Mouse (Mus musculus): Measurements from ENCODE around the gene Ccdc175. TPM values are rescaled to one million over a fixed set of nuclear protein-coding genes. Genes with fewer than 3 reads are reported as not detected.
A peak's percentile ranks its signal among the peaks of the same experiment; 100 is the strongest.

Ccdc175 gene
- total and polyA plus RNA-seq, 3 experiments = not detected

GRCm38 (mm10) chr12:72129203-72129602, 55.6 kb downstream of the Ccdc175 start:
- TF ChIP-seq BHLHE40 (IDR thresholded peaks at IDR 0.05; ENCODE audit: low read depth, low read length) (peak; percentile 74), MAX (IDR thresholded peaks at IDR 0.05; ENCODE audit: low read length) (peak; percentile 13; the same call in 1 of the 2 replicates), JUN (IDR thresholded peaks at IDR 0.05; ENCODE audit: insufficient read depth, low read depth, low read length) (no peak), IRF4 (IDR thresholded peaks at IDR 0.05; ENCODE audit: low read depth, low read length) (peak; percentile 18; the same call in 1 of the 2 replicates), POLR2A (IDR thresholded peaks at IDR 0.05; ENCODE audit: low read depth, low read length) (no peak)

GRCm38 (mm10) chr12:72115686-72116345, 69.0 kb downstream of the Ccdc175 start:
- no peak for DNase-seq (ENCODE audit: extremely low read depth)
- dilution Hi-C loops (cut with MboI; ENCODE audit: extremely low pct_ligation_motif_present, extremely low pct_unique_long_range_greater_than_20kb, low sequenced_read_pairs) (no loop called here), in situ Hi-C loops (cut with MboI; ENCODE audit: low pct_ligation_motif_present, low pct_unique_long_range_greater_than_20kb, low sequenced_read_pairs) (no loop called here)

More at GRCm38 (mm10) chr12:72129203-72129602, 55.6 kb downstream of the Ccdc175 start:
- Histone ChIP-seq H3K9me3 (replicated peaks; ENCODE audit: low read length) (peaks cover 4% of the 10 kb centered on the region), H3K4me3 (replicated peaks in 1 of 3; ENCODE audit: low read depth in 2 of 3, low read length in 2 of 3, poor library complexity in 1 of 3) (peak overlapping the region in 1 of 3 experiments; percentile 17), H3K4me1 (ENCODE audit: control insufficient read depth in 1 of 2, insufficient read depth in 2 of 2) (peaks cover 8 to 18% of the 10 kb centered on the region in 2 experiments), H3K27me3 (replicated peaks) (no peaks in the 10 kb centered on the region), H3K27ac (ENCODE audit: insufficient read depth, low read depth) (no peak overlapping the region), H3K36me3 (replicated peaks in 1 of 2; ENCODE audit: control insufficient read depth in 1 of 2, insufficient read depth in 1 of 2, low read length in 1 of 2) (no peaks in the 10 kb centered on the region), H3K79me2 (replicated peaks; ENCODE audit: control insufficient read depth, extremely low read depth, insufficient read depth, poor library complexity, severe bottlenecking) (no peaks in the 10 kb centered on the region), H3K4me2 (ENCODE audit: insufficient read depth, low read depth, poor library complexity, severe bottlenecking) (peak overlapping the region; percentile 62), H3K9ac (ENCODE audit: insufficient read depth, low read depth) (no peak overlapping the region)
- dilution Hi-C loops (cut with MboI; ENCODE audit: extremely low pct_ligation_motif_present, extremely low pct_unique_long_range_greater_than_20kb, low sequenced_read_pairs) = no loop called here
- DNase-seq (ENCODE audit: extremely low read depth) = peak; percentile 75
- in situ Hi-C loops (cut with MboI; ENCODE audit: low pct_ligation_motif_present, low pct_unique_long_range_greater_than_20kb, low sequenced_read_pairs) = no loop called here

GRCm38 (mm10) chr12:72115126-72115525, 69.7 kb downstream of the Ccdc175 start:
- H3K4me1 ChIP-seq (ENCODE audit: control insufficient read depth in 1 of 2, insufficient read depth in 2 of 2) = peaks cover 2 to 15% of the 10 kb centered on the region in 2 experiments; a peak in 3 of 4 replicates
- no peak overlapping the region for H3K9ac ChIP-seq (ENCODE audit: insufficient read depth, low read depth)
- no peaks in the 10 kb centered on the region for H3K9me3 ChIP-seq (replicated peaks; ENCODE audit: low read length)
- H3K79me2 ChIP-seq (replicated peaks; ENCODE audit: control insufficient read depth, extremely low read depth, insufficient read depth, poor library complexity, severe bottlenecking) = no peaks in the 10 kb centered on the region
- DNase-seq (ENCODE audit: extremely low read depth) = no peak
- TF ChIP-seq MAFK (IDR thresholded peaks at IDR 0.05; ENCODE audit: insufficient replicate concordance, low read length) = no peak
- no peak for TF ChIP-seq SMC3 (IDR thresholded peaks at IDR 0.05; ENCODE audit: low read depth, low read length)
- TF ChIP-seq MAZ (IDR thresholded peaks at IDR 0.05; ENCODE audit: low read depth, low read length) = no peak
- no peak for TF ChIP-seq JUN (IDR thresholded peaks at IDR 0.05; ENCODE audit: insufficient read depth, low read depth, low read length)
- no peak for TF ChIP-seq ZNF384 (IDR thresholded peaks at IDR 0.05; ENCODE audit: low read depth, low read length)
- TF ChIP-seq BHLHE40 (IDR thresholded peaks at IDR 0.05; ENCODE audit: low read depth, low read length) = no peak
- TF ChIP-seq E2F4 (IDR thresholded peaks at IDR 0.05; ENCODE audit: insufficient replicate concordance, low read depth, low read length) = no peak
- TF ChIP-seq ZMIZ1 (IDR thresholded peaks at IDR 0.05; ENCODE audit: low read depth, low read length) = no peak
- TF ChIP-seq CHD1 (IDR thresholded peaks at IDR 0.05; ENCODE audit: low read depth, low read length) = no peak
- TF ChIP-seq KAT2A (IDR thresholded peaks at IDR 0.05; ENCODE audit: insufficient replicate concordance, low read length) = no peak
- in situ Hi-C loops (cut with MboI; ENCODE audit: low pct_ligation_motif_present, low pct_unique_long_range_greater_than_20kb, low sequenced_read_pairs) (no loop called here), dilution Hi-C loops (cut with MboI; ENCODE audit: extremely low pct_ligation_motif_present, extremely low pct_unique_long_range_greater_than_20kb, low sequenced_read_pairs) (no loop called here)
- H3K27me3 ChIP-seq (replicated peaks) = peaks cover 2% of the 10 kb centered on the region
- no peaks in the 10 kb centered on the region for H3K36me3 ChIP-seq (replicated peaks in 1 of 2; ENCODE audit: control insufficient read depth in 1 of 2, insufficient read depth in 1 of 2, low read length in 1 of 2)
- no peak overlapping the region for H3K4me2 ChIP-seq (ENCODE audit: insufficient read depth, low read depth, poor library complexity, severe bottlenecking)
- no peak overlapping the region for H3K27ac ChIP-seq (ENCODE audit: insufficient read depth, low read depth)
- no peak overlapping the region for H3K4me3 ChIP-seq (replicated peaks in 1 of 3; ENCODE audit: low read depth in 2 of 3, low read length in 2 of 3, poor library complexity in 1 of 3)

More at GRCm38 (mm10) chr12:72115686-72116345, 69.0 kb downstream of the Ccdc175 start:
- Histone ChIP-seq H3K4me3 (replicated peaks in 1 of 3; ENCODE audit: low read depth in 2 of 3, low read length in 2 of 3, poor library complexity in 1 of 3) (no peak overlapping the region), H3K27me3 (replicated peaks) (peaks cover 2% of the 10 kb centered on the region), H3K79me2 (replicated peaks; ENCODE audit: control insufficient read depth, extremely low read depth, insufficient read depth, poor library complexity, severe bottlenecking) (no peaks in the 10 kb centered on the region), H3K4me1 (ENCODE audit: control insufficient read depth in 1 of 2, insufficient read depth in 2 of 2) (peaks cover 2 to 8% of the 10 kb centered on the region in 2 experiments; a peak in 3 of 4 replicates), H3K9ac (ENCODE audit: insufficient read depth, low read depth) (no peak overlapping the region), H3K36me3 (replicated peaks in 1 of 2; ENCODE audit: control insufficient read depth in 1 of 2, insufficient read depth in 1 of 2, low read length in 1 of 2) (no peaks in the 10 kb centered on the region), H3K27ac (ENCODE audit: insufficient read depth, low read depth) (no peak overlapping the region), H3K4me2 (ENCODE audit: insufficient read depth, low read depth, poor library complexity, severe bottlenecking) (no peak overlapping the region), H3K9me3 (replicated peaks; ENCODE audit: low read length) (no peaks in the 10 kb centered on the region)
- no peak for TF ChIP-seq HCFC1 (IDR thresholded peaks at IDR 0.05; ENCODE audit: low read depth, low read length)
- no peak for TF ChIP-seq BHLHE40 (IDR thresholded peaks at IDR 0.05; ENCODE audit: low read depth, low read length)
- TF ChIP-seq TCF12 (IDR thresholded peaks at IDR 0.05; ENCODE audit: low read depth, low read length) = no peak
- no peak for TF ChIP-seq MAX (IDR thresholded peaks at IDR 0.05; ENCODE audit: low read length)
- no peak for TF ChIP-seq CHD1 (IDR thresholded peaks at IDR 0.05; ENCODE audit: low read depth, low read length)
- TF ChIP-seq CTCF (conservative IDR thresholded peaks at IDR 0.05 in 1 of 2, IDR thresholded peaks at IDR 0.05 in 1 of 2; ENCODE audit: low read depth in 2 of 2, low read length in 2 of 2) = no peak
- no peak for TF ChIP-seq POLR2AphosphoS2 (IDR thresholded peaks at IDR 0.05; ENCODE audit: low read depth, low read length)
- TF ChIP-seq PAX5 (IDR thresholded peaks at IDR 0.05; ENCODE audit: low read length) = no peak
- TF ChIP-seq MAFK (IDR thresholded peaks at IDR 0.05; ENCODE audit: insufficient replicate concordance, low read length) = no peak
- TF ChIP-seq EP300 (IDR thresholded peaks at IDR 0.05; ENCODE audit: low read length) = no peak
- TF ChIP-seq JUN (IDR thresholded peaks at IDR 0.05; ENCODE audit: insufficient read depth, low read depth, low read length) = no peak
- no peak for TF ChIP-seq GABPA (IDR thresholded peaks at IDR 0.05; ENCODE audit: insufficient replicate concordance, low read depth, low read length)
- TF ChIP-seq ZKSCAN1 (IDR thresholded peaks at IDR 0.05; ENCODE audit: borderline replicate concordance, low read depth, low read length) = no peak

Data from CH12.LX (cell line).